Mouse (Mus musculus) stomach, postnatal 0 days (tissue): ENCODE measurements at regions not wholly inside any gene's neighbourhood (a gene's known extent, or its start where the extent isn't known, plus 50 kb on each side); places are given as distances from the start of the nearest gene placed in this dataset.

Experiments used
- ATAC-seq: fragments of 200-750 bp; cut with Nextera tagmentation; 2 replicates; pipeline ENCODE4 v1.8.0; 2017; ENCODE audit not compliant: low FRiP score, low TSS enrichment
- DNase-seq: peaks from one replicate; pipeline ENCODE4 v3.0.0-alpha.2; 2016; ENCODE audit warnings: low spot score
- H3K27ac ChIP-seq: fragments of 300-500 bp; sonication (generic); replicated peaks from 2 replicates; pipeline ENCODE4 v1.5.1; 2014; ENCODE audit warnings: mild to moderate bottlenecking, control low read depth
- H3K27me3 ChIP-seq: fragments of 300-500 bp; sonication (generic); 2 replicates; pipeline ENCODE4 v1.6.1; 2014; ENCODE audit warnings: low read length; ENCODE audit not compliant: control insufficient read depth, insufficient read depth
- H3K36me3 ChIP-seq: fragments of 300-500 bp; sonication (generic); 2 replicates; pipeline ENCODE4 v1.6.1; 2014; ENCODE audit warnings: low read length, mixed read lengths; ENCODE audit not compliant: control insufficient read depth, insufficient read depth
- H3K4me1 ChIP-seq: fragments of 300-500 bp; sonication (generic); replicated peaks from 2 replicates; pipeline ENCODE4 v1.6.1; 2014; ENCODE audit warnings: antibody characterized with exemption; ENCODE audit not compliant: control insufficient read depth, insufficient read depth
- H3K4me2 ChIP-seq: fragments of 300-500 bp; sonication (generic); replicated peaks from 2 replicates; pipeline ENCODE4 v1.6.1; 2014; ENCODE audit warnings: low read depth, mild to moderate bottlenecking, control low read depth, moderate library complexity
- H3K4me3 ChIP-seq: fragments of 300-500 bp; sonication (generic); 2 replicates; pipeline ENCODE4 v1.5.1; 2014; ENCODE audit warnings: low read depth, low read length, control low read depth
- H3K9ac ChIP-seq: fragments of 300-500 bp; sonication (generic); 2 replicates; pipeline ENCODE4 v1.6.1; 2014; ENCODE audit warnings: mild to moderate bottlenecking, low read length, control low read depth, mixed read lengths
- H3K9me3 ChIP-seq: fragments of 300-500 bp; sonication (generic); 2 replicates; pipeline ENCODE4 v1.6.1; 2016; ENCODE audit warnings: low read length; ENCODE audit not compliant: control insufficient read depth
- CTCF ChIP-seq: IDR thresholded peaks from 2 replicates; pipeline ENCODE4 v1.5.1; 2016; ENCODE audit warnings: antibody characterized with exemption, low read depth, mild to moderate bottlenecking, moderate library complexity
- EP300 ChIP-seq: optimal IDR thresholded peaks from 2 replicates; pipeline ENCODE3; 2016; ENCODE audit warnings: antibody characterized with exemption
- WGBS: fragments of 180-500 bp; shearing (Covaris S2); extraction: QIAGEN DNeasy Blood & Tissue Kit; methylation state at CpG from one replicate; pipeline ENCODE4 v1.1.7; 2014; 5-methylcytosine and 5-hydroxymethylcytosine counted together

DNA sequence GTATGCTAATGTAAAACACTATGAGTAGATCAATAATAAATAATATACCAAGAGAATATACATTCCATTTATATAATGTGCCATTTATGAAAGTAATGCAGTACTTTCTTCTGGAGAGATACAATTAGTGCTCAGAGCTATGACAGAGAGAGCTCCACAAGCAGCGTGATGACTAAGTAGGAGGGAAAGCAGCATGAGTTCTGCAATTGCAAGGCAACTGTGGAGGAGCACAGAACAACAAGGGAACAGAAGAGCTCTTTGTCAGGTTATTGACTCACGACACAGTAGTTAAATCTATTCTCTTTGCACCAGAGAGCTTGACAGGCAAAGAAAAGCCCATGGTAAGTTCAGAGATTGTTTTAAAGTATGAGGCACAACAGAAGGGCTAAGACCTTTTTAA, 115.0 kb upstream of the Gnpda2 start:
- 36% methylated on average over 2 of the region's 2 CpGs for WGBS
- no peaks in the 10 kb centered on the region for H3K27me3 ChIP-seq
- DNase-seq: no peak

DNA sequence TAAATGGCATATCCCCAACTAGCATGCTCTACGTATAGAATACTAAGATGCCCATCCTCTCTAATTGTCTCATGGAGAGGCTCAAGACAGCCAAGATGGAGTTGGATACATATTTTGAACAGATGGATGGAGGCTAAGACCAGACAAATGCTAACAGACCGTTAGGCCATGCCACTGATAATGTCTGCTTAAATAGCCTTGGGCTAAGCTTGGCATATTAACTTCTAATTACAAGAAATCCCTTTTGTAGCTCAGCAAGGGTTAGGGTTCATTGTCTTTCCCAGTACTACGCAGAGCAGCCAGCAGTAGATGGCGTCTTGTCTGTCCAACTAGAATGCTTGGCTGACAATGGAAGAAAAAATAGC, 113.0 kb upstream of the Gnpda2 start:
- 73% methylated on average over 4 of the region's 4 CpGs for WGBS
- no peak overlapping the region for H3K9ac ChIP-seq
- H3K4me1 ChIP-seq: no peaks in the 10 kb centered on the region
- no peak for TF ChIP-seq CTCF
- no peak overlapping the region for H3K4me3 ChIP-seq
- H3K27me3 ChIP-seq: no peaks in the 10 kb centered on the region
- DNase-seq: no peak
- H3K36me3 ChIP-seq: no peaks in the 10 kb centered on the region
- H3K4me2 ChIP-seq: no peak overlapping the region
- no peak for ATAC-seq
- no peak overlapping the region for H3K27ac ChIP-seq
- H3K9me3 ChIP-seq: no peaks in the 10 kb centered on the region

More for the DNA sequence above, 115.0 kb upstream of the Gnpda2 start:
- Histone ChIP-seq H3K4me2 (no peak overlapping the region), H3K27ac (no peak overlapping the region), H3K4me1 (no peaks in the 10 kb centered on the region), H3K4me3 (no peak overlapping the region), H3K9me3 (no peaks in the 10 kb centered on the region), H3K36me3 (no peaks in the 10 kb centered on the region), H3K9ac (no peak overlapping the region)
- no peak for ATAC-seq
- TF ChIP-seq EP300 (no peak), CTCF (no peak)

DNA sequence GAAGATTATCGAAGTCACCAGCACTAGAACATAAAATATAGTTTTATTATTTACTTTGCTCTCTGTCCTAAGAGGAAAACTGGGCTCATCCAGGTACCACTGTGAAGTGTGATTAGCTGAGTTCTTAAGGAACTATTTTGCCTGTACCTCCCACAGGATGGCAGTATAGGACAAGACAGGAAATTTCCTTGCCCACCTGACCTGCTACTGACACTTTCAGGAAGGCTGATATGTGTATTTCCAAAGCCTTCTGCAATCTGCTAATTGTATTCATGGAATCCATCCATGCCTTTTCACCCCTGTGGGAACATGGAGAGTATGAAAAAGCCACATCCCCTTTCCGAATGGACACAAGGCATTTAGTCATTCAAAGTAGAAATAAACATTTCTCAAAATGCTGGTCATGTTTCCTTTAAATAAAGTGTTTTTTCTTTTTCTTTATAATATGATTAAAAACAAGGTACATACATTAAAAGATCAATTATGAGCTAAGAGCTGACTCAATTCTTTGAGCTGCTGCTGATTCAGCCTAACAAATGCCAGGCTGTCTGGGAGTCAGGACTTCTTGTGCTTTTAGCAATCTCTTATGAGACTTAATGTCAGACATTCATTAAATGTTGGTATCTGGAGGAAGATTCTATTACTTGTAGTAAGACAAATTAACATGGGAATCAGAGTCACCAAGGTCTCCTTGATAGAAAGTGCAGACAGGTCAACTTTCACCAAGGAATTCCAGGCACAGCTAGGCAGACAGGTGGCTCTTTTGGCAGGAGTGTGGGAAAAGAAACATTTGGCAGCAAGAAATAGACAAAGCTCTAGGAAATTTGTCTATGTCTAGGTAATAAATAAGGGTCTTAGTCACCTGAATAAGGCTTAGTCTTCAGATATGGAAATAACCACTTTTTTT, 112.4 kb upstream of the Gnpda2 start:
- Histone ChIP-seq H3K27ac (no peak overlapping the region), H3K36me3 (no peaks in the 10 kb centered on the region), H3K4me3 (no peak overlapping the region), H3K9ac (no peak overlapping the region), H3K4me2 (no peak overlapping the region), H3K4me1 (no peaks in the 10 kb centered on the region), H3K9me3 (no peaks in the 10 kb centered on the region), H3K27me3 (no peaks in the 10 kb centered on the region)
- WGBS: 57% methylated on average over 2 of the region's 2 CpGs
- no peak for ATAC-seq
- TF ChIP-seq EP300: no peak
- peak; percentile 71 for TF ChIP-seq CTCF
- DNase-seq: peak; percentile 14

DNA sequence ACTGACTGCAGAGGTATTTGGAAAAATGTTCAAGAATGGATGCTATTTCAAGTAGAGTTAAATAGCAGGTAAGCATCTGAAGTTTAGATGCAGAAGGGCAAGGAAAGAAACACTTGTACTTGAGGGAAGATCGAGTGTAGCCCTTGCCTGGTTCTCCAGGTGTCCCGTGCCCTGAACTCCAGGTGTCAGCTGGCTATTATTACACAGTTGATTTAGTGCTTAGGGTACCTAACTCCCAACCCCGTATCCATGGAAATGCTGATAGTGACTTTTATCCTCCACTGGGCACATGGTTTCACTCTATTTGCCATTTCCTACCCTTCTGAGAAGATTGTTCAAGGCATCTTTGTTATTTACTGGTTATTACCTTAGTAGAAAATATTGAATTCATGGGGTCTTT, 86.6 kb upstream of the Gnpda2 start:
- no peak for DNase-seq
- Histone ChIP-seq H3K4me3 (no peak overlapping the region), H3K27ac (no peak overlapping the region), H3K4me2 (no peak overlapping the region), H3K36me3 (no peaks in the 10 kb centered on the region), H3K9ac (no peak overlapping the region), H3K27me3 (no peaks in the 10 kb centered on the region), H3K9me3 (no peaks in the 10 kb centered on the region), H3K4me1 (no peaks in the 10 kb centered on the region)
- 24% methylated on average over 3 of the region's 3 CpGs for WGBS
- ATAC-seq: no peak
- TF ChIP-seq EP300 (no peak), CTCF (no peak)

DNA sequence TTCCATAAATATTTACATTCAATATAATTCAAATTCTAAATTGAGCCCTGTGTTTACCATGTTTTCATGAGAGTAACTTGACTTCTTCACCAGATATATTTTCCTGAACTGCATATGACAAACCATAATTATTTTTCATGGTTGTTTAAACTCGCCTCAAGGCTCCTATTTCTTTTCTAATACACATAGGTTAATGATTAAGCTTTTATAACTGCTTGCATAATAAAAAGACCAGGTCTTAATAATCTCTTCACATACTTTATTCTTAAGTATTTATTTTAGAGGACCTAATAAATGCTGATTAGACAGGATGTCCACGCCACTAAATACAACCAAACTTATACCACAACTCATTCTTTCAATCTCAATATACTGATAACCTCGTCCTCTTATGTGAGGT, 86.1 kb upstream of the Gnpda2 start:
- Histone ChIP-seq H3K4me3 (no peak overlapping the region), H3K4me2 (no peak overlapping the region), H3K27ac (no peak overlapping the region), H3K36me3 (no peaks in the 10 kb centered on the region), H3K4me1 (no peaks in the 10 kb centered on the region), H3K9me3 (no peaks in the 10 kb centered on the region), H3K27me3 (no peaks in the 10 kb centered on the region), H3K9ac (no peak overlapping the region)
- DNase-seq (no peak), ATAC-seq (no peak)
- no peak for TF ChIP-seq EP300
- TF ChIP-seq CTCF: no peak
- 37% methylated on average over 3 of the region's 3 CpGs for WGBS

DNA sequence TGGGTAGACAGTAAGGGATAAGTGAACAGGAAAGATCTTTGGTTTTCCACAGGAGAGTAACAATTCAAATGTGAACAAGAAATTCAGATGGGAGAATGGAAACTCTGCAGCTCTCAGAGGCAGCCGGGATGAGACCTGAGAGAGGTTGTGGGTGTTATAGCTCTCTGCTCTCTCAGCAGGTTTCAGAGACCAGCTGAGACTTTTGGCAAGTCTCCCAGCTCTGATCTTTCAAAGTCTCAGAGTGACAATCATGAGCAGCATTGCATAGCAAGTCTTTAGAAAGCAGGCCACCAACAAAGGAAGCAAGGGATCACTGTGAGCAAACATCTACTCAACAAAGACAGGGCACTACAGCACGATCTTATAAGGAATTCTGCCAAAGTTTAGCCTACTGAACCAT, 73.4 kb upstream of the Gnpda2 start:
- Histone ChIP-seq H3K9ac (no peak overlapping the region), H3K4me2 (no peak overlapping the region), H3K27ac (no peak overlapping the region), H3K36me3 (no peaks in the 10 kb centered on the region), H3K4me1 (no peaks in the 10 kb centered on the region), H3K4me3 (no peak overlapping the region), H3K9me3 (no peaks in the 10 kb centered on the region), H3K27me3 (no peaks in the 10 kb centered on the region)
- DNase-seq: no peak
- ATAC-seq: no peak
- TF ChIP-seq EP300 (no peak), CTCF (no peak)
- WGBS: 34% methylated on average over 2 of the region's 2 CpGs
